Mouse (Mus musculus) hindbrain, embryonic 12.5 days (tissue): Measurements from ENCODE around the gene Magoh. TPM values are rescaled to one million over a fixed set of nuclear protein-coding genes. Genes with fewer than 3 reads are reported as not detected.

Experiments
- ATAC-seq: fragments of 200-750 bp; cut with Nextera tagmentation; 2 replicates; pipeline ENCODE4 v1.8.0; 2017; ENCODE audit warnings: moderate TSS enrichment; ENCODE audit not compliant: low FRiP score
- H3K27ac ChIP-seq: fragments of 300-500 bp; sonication (generic); 2 replicates; pipeline ENCODE4 v1.5.1; 2016; ENCODE audit warnings: mild to moderate bottlenecking
- H3K27me3 ChIP-seq: fragments of 300-500 bp; sonication (generic); 2 replicates; pipeline ENCODE4 v1.6.1; 2016; ENCODE audit warnings: mild to moderate bottlenecking
- H3K36me3 ChIP-seq: fragments of 300-500 bp; sonication (generic); 2 replicates; pipeline ENCODE4 v1.6.1; 2016; ENCODE audit warnings: mild to moderate bottlenecking
- H3K4me1 ChIP-seq: fragments of 300-500 bp; sonication (generic); 2 replicates; pipeline ENCODE4 v1.6.1; 2016
- H3K4me2 ChIP-seq: fragments of 300-500 bp; sonication (generic); replicated peaks from 2 replicates; pipeline ENCODE4 v1.6.1; 2016; ENCODE audit warnings: mild to moderate bottlenecking
- H3K4me3 ChIP-seq: fragments of 300-500 bp; sonication (generic); 2 replicates; pipeline ENCODE4 v1.5.1; 2016; ENCODE audit warnings: mild to moderate bottlenecking
- H3K9ac ChIP-seq: fragments of 300-500 bp; sonication (generic); 2 replicates; pipeline ENCODE4 v1.6.1; 2016; ENCODE audit warnings: mild to moderate bottlenecking, moderate library complexity
- H3K9me3 ChIP-seq: fragments of 300-500 bp; sonication (generic); replicated peaks from 2 replicates; pipeline ENCODE4 v1.6.1; 2016; ENCODE audit warnings: mild to moderate bottlenecking
- WGBS: fragments of 180-500 bp; shearing (Covaris S2); methylation state at CpG from one replicate; pipeline ENCODE4 v1.1.7; 2016; 5-methylcytosine and 5-hydroxymethylcytosine counted together
- polyA plus RNA-seq: library from polyadenylated mRNA; unstranded; fragments of >200 nt; fragmentation: Nextera tagmentation; extraction: Ambion mirVana; gene quantifications from 2 replicates; pipeline ENCODE4 v1.2.1, GENCODE M21; 2016

The Magoh gene
- polyA plus RNA-seq, 1 experiment from 2014 or later = 173 TPM

GRCm38 (mm10) chr4:107899211-107899927 is 19.8 kb downstream of the Magoh start:
- H3K36me3 ChIP-seq = peaks cover 53% of the 10 kb centered on the region
- no peaks in the 10 kb centered on the region for H3K9me3 ChIP-seq
- H3K9ac ChIP-seq = no peak overlapping the region
- WGBS = 81% methylated on average over 5 of the region's 5 CpGs
- no peak overlapping the region for H3K27ac ChIP-seq
- no peak for ATAC-seq
- H3K4me1 ChIP-seq = no peaks in the 10 kb centered on the region
- H3K4me3 ChIP-seq = no peak overlapping the region
- H3K4me2 ChIP-seq = no peak overlapping the region
- H3K27me3 ChIP-seq = no peaks in the 10 kb centered on the region

GRCm38 (mm10) chr4:107900206-107900605 is 20.7 kb downstream of the Magoh start:
- Histone ChIP-seq H3K36me3 (peaks cover 51% of the 10 kb centered on the region), H3K4me1 (no peaks in the 10 kb centered on the region), H3K9ac (no peak overlapping the region), H3K4me2 (no peak overlapping the region), H3K9me3 (no peaks in the 10 kb centered on the region), H3K27ac (no peak overlapping the region), H3K4me3 (no peak overlapping the region), H3K27me3 (no peaks in the 10 kb centered on the region)
- 96% methylated on average over 3 of the region's 3 CpGs for WGBS
- ATAC-seq = no peak

- H3K9ac ChIP-seq = no peak overlapping the region
- H3K4me2 ChIP-seq = no peak overlapping the region
- no peaks in the 10 kb centered on the region for H3K27me3 ChIP-seq
- H3K4me3 ChIP-seq = no peak overlapping the region
- no peaks in the 10 kb centered on the region for H3K4me1 ChIP-seq
- 96% methylated on average over 10 of the region's 10 CpGs for WGBS
- peaks cover 37% of the 10 kb centered on the region for H3K36me3 ChIP-seq
- H3K27ac ChIP-seq = no peak overlapping the region
- no peak for ATAC-seq
- H3K9me3 ChIP-seq = no peaks in the 10 kb centered on the region
Measured at GRCm38 (mm10) chr4:107904252-107904651, 24.7 kb downstream of the Magoh start.

DNA sequence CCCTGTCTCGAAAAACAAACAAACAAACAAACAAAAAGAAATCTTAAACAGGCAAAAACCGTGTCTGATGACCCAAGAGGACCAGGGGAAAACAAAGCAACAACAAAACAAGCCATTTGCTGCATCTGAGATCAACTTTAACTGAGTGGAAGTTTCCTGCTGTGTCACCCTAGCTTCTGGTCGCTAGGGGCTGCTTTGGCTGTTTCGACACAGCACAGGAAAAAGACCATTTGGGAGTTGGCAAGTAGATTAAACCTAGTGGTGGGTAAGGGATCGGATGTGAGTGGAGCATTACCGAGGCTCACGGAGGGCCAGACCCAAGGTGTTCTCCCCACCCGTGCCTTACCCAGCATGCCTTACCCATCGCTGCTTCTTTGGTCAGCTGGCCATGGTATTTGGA is 27.0 kb downstream of the Magoh start:
- Histone ChIP-seq H3K9me3 (no peaks in the 10 kb centered on the region), H3K36me3 (peaks cover 47% of the 10 kb centered on the region), H3K27me3 (no peaks in the 10 kb centered on the region), H3K27ac (no peak overlapping the region), H3K4me3 (no peak overlapping the region), H3K4me1 (no peaks in the 10 kb centered on the region), H3K4me2 (no peak overlapping the region), H3K9ac (no peak overlapping the region)
- WGBS = 95% methylated on average over 9 of the region's 9 CpGs
- ATAC-seq = no peak

- ATAC-seq = no peak
- no peak overlapping the region for H3K27ac ChIP-seq
- no peak overlapping the region for H3K4me2 ChIP-seq
- peaks cover 47% of the 10 kb centered on the region for H3K36me3 ChIP-seq
- H3K9ac ChIP-seq = no peak overlapping the region
- 91% methylated on average over 4 of the region's 4 CpGs for WGBS
- no peaks in the 10 kb centered on the region for H3K4me1 ChIP-seq
- no peaks in the 10 kb centered on the region for H3K27me3 ChIP-seq
- no peak overlapping the region for H3K4me3 ChIP-seq
- no peaks in the 10 kb centered on the region for H3K9me3 ChIP-seq
Measured at GRCm38 (mm10) chr4:107910020-107910419, 30.5 kb downstream of the Magoh start.

- no peak overlapping the region for H3K4me2 ChIP-seq
- H3K9ac ChIP-seq = no peak overlapping the region
- no peak overlapping the region for H3K4me3 ChIP-seq
- 0 out of 2 replicates have a peak, but pooled peaks cover 6% of the 10 kb centered on the region for H3K36me3 ChIP-seq
- no peak for ATAC-seq
- no peaks in the 10 kb centered on the region for H3K27me3 ChIP-seq
- no peak overlapping the region for H3K27ac ChIP-seq
- H3K4me1 ChIP-seq = peaks cover 18% of the 10 kb centered on the region
- 90% methylated on average over 2 of the region's 2 CpGs for WGBS
- H3K9me3 ChIP-seq = no peaks in the 10 kb centered on the region
Measured at GRCm38 (mm10) chr4:107920336-107920735, 40.8 kb downstream of the Magoh start.

DNA sequence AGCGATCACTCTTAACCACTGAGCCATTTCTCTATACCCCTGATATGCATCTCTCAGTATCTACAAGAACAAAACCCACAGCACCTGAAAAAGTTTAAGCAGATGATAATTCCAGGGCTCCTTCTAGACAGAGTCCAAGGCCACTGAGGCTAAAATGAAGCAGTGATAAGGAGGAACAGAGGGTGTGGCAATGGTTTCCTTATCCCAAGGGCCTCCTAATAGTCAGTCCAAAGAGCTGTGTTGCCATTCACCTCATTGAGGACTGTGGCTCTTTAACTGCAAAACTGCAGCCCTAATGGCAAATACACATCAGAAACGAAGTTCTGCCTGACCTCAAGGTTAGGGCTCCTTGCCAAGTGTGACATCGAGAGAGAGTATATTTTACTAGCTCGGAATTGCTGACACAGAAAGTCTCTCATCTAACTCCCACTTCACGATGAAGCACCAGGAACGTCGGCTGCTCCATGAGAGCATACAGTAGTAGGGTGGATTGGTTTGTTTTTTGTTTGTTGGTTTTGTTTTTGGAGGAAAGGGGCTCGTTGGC is 41.7 kb downstream of the Magoh start:
- Histone ChIP-seq H3K27me3 (no peaks in the 10 kb centered on the region), H3K4me1 (peaks cover 18% of the 10 kb centered on the region), H3K4me2 (no peak overlapping the region), H3K9ac (no peak overlapping the region), H3K9me3 (no peaks in the 10 kb centered on the region), H3K36me3 (0 out of 2 replicates have a peak, but pooled peaks cover 6% of the 10 kb centered on the region), H3K4me3 (no peak overlapping the region), H3K27ac (no peak overlapping the region)
- WGBS = 86% methylated on average over 8 of the region's 8 CpGs
- no peak for ATAC-seq

DNA sequence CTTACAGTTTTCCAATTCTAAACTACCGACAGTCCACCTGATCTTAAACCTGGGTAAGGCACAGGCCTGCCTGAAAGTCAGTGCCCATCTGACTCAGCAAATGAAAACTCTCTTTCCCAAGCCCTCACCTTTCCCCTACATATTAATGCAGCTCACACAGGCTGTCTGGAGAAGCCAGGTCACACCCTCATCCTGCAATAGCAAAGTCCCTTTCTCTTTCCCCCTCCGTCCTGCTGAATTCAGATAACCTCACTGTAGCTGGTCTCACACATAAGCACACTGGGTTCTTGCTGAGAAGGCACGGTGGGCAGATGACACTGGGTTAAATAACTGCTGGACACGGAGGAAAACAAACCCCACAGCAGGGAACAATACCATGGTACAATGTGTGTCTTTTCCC is 42.4 kb downstream of the Magoh start:
- 57% methylated on average over 4 of the region's 4 CpGs for whole genome bisulfite sequencing
- peak overlapping the region; percentile 79; the same call in 1 of the 2 replicates for H3K4me2 ChIP-seq
- no peak overlapping the region for H3K4me3 ChIP-seq
- no peaks in the 10 kb centered on the region for H3K27me3 ChIP-seq
- no peak overlapping the region for H3K27ac ChIP-seq
- H3K9me3 ChIP-seq = no peaks in the 10 kb centered on the region
- no peak for ATAC-seq
- peaks cover 18% of the 10 kb centered on the region for H3K4me1 ChIP-seq
- H3K9ac ChIP-seq = no peak overlapping the region
- H3K36me3 ChIP-seq = 0 out of 2 replicates have a peak, but pooled peaks cover 6% of the 10 kb centered on the region

DNA sequence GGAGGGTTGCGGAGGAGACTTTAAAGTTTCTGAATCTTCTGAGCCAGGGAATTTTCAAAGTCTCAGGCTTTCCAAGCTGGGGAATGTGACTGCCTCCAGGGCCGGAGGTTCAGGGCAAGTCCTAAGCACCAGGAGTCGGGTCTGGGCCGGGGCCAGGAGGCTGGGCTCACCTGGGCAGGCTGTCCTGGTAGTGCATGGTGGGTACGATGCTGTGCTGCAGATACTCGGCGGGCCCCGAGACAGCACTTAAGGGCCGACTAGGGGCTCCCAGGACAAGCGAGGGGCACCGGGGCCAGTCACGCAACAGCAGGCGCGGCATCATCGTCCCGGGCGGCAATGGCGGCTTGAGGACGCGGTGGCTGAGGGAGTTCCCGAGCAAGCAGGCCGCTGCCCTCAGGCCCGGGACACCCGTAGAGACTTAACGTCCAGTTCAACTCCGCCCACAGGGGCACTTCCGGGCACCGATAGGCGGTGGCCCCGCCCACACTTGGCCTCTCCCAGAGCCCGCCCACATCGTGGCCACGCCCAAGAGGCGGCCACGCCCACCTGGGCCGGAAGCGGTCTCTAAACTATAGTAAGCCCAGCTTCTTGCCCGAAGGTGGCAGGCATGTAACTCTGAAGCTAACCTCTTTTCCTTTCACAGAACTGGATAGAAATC is 43.7 kb downstream of the Magoh start, which contains the start of gene Cpt2:
Gene Cpt2, minus strand, starts transcription at position 466 of the 658 bp plus-strand sequence.
- H3K4me1 ChIP-seq = peaks cover 18% of the 10 kb centered on the region
- H3K4me2 ChIP-seq = peak within 1 kb of the TSS; percentile 79
- H3K9ac ChIP-seq = peak within 1 kb of the TSS; percentile 72
- H3K9me3 ChIP-seq = no peaks in the 10 kb centered on the region
- ATAC-seq = peak; percentile 90
- 0 out of 2 replicates have a peak, but pooled peaks cover 6% of the 10 kb centered on the region for H3K36me3 ChIP-seq
- 0 out of 2 replicates have a peak within 1 kb of the TSS, but pooled peaks have one; percentile 35 for H3K27ac ChIP-seq
- 2% methylated on average over 38 of the region's 38 CpGs for WGBS
- H3K4me3 ChIP-seq = peak within 1 kb of the TSS; percentile 76
- H3K27me3 ChIP-seq = no peaks in the 10 kb centered on the region

DNA sequence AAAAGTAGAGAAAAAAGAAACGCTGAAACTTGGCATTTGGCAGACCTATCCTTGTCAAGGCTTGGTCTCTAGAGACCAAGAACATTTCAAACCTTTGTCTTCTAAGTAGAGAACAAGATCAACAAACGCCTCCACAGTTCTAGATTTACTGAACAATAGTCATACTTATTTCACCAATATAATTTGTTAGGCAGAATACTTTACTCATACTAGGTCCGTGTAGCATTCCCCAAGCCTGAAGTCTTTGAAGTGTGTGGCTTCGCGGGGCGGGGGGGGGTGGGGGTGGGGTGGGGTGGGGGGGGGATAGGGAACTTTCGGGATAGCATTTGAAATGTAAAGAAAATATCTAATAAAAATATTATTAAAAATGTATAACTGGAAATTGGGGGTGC is 44.2 kb downstream of the Magoh start:
- Histone ChIP-seq H3K36me3 (0 out of 2 replicates have a peak, but pooled peaks cover 6% of the 10 kb centered on the region), H3K9ac (peak overlapping the region; percentile 72; the same call in 1 of the 2 replicates), H3K4me2 (peak overlapping the region; percentile 79), H3K27ac (no peak overlapping the region), H3K27me3 (no peaks in the 10 kb centered on the region), H3K9me3 (no peaks in the 10 kb centered on the region), H3K4me3 (peak overlapping the region; percentile 76), H3K4me1 (peaks cover 18% of the 10 kb centered on the region)
- 48% methylated on average over 7 of the region's 7 CpGs for WGBS
- peak; percentile 26; the same call in 1 of the 2 replicates for ATAC-seq

DNA sequence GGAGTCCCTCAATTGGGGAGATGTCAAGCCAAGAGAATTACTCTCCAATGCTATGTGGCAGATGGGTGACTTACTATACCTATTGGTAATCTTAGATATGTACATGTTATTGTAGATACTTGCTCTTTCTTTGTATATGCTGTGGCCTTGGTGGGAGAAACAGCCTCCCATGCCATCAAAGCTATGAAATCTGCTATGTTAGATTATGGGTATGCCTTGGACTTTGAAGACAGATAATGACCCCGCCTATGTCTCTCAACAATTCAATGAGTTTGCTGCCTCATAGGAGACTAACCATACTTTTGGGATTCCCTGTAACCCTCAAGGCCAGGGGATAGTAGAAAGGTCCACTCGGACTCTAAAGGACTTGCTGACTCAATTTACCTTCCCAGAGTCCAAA is 48.7 kb downstream of the Magoh start:
- no peak for ATAC-seq

GRCm38 (mm10) chr4:107928726-107929125 is 49.2 kb downstream of the Magoh start:
- ATAC-seq = no peak
- no peak overlapping the region for H3K4me3 ChIP-seq
- no peak overlapping the region for H3K4me2 ChIP-seq
- no peaks in the 10 kb centered on the region for H3K36me3 ChIP-seq
- no peaks in the 10 kb centered on the region for H3K27me3 ChIP-seq
- H3K4me1 ChIP-seq = no peaks in the 10 kb centered on the region; the same call in 1 of the 2 replicates
- H3K9ac ChIP-seq = no peak overlapping the region
- no peak overlapping the region for H3K27ac ChIP-seq
- no peaks in the 10 kb centered on the region for H3K9me3 ChIP-seq
- whole genome bisulfite sequencing = 87% methylated on average over 2 of the region's 2 CpGs

More for the DNA sequence above, 48.7 kb downstream of the Magoh start:
- 72% methylated on average over 2 of the region's 2 CpGs for WGBS
- Histone ChIP-seq H3K27ac (no peak overlapping the region), H3K36me3 (no peaks in the 10 kb centered on the region), H3K4me2 (no peak overlapping the region), H3K4me3 (no peak overlapping the region), H3K9ac (no peak overlapping the region), H3K27me3 (no peaks in the 10 kb centered on the region), H3K4me1 (peaks cover 3% of the 10 kb centered on the region), H3K9me3 (no peaks in the 10 kb centered on the region)
